Comparison of ENCODE assay signal across 8 mouse cellular contexts in the genomic region with DNA sequence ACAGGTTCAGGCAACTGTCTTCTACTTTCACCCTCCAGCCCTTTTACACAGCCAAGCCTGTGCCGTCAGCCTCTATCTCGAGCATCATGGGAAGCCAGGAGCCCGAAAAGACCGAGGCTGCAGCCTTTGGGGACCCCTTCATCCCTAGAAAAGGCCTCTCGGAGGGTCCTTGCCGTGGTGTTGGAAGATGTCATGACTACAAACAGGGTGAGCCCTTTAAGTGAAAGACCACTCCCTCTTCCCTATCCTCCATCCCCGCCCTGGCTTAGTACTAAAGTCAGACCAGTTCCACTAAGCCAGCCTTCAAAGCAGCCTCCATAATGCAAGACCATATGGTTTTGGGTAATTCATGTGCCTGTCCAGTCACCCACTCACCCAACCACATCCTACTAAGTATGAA. TPM values are rescaled to one million over a fixed set of nuclear protein-coding genes. Genes with fewer than 3 reads are reported as not detected.
DNase-seq lines count a peak whose midpoint lies in the region; ATAC-seq and TF ChIP-seq lines count a peak whose summit lies in the region.

No protein-coding gene starts in this region.

- no peak for TF ChIP-seq POLR2A in CH12.LX (IDR thresholded peaks at IDR 0.05; ENCODE audit: low read depth, low read length)

- TF ChIP-seq CTCF in CH12.LX (conservative IDR thresholded peaks at IDR 0.05 in 1 of 2, IDR thresholded peaks at IDR 0.05 in 1 of 2; ENCODE audit: low read depth in 2 of 2, low read length in 2 of 2): no peak

- peak overlapping the region; percentile 88 for H3K4me3 ChIP-seq in heart, embryonic 11.5 days (ENCODE audit: low read depth, low read length)
- peak overlapping the region; percentile 64 to 82 (median 77) for H3K4me3 ChIP-seq in CH12.LX (replicated peaks in 1 of 3; ENCODE audit: low read depth in 2 of 3, low read length in 2 of 3, poor library complexity in 1 of 3)
- peak overlapping the region; percentile 89 for H3K4me3 ChIP-seq in liver, embryonic 11.5 days (ENCODE audit: low read depth, low read length)

- ATAC-seq in heart, embryonic 11.5 days (replicated peaks; ENCODE audit: insufficient number of reproducible peaks, low FRiP score, low TSS enrichment): no peak
- ATAC-seq in erythroblast, adult 5-6 weeks (replicated peaks; ENCODE audit: low FRiP score, poor library complexity, severe bottlenecking): peak; percentile 6; the same call in 1 of the 2 replicates
- no peak for ATAC-seq in liver, embryonic 11.5 days (replicated peaks; ENCODE audit: low FRiP score)

- H3K36me3 ChIP-seq in heart, embryonic 11.5 days (ENCODE audit: control insufficient read depth, insufficient read depth, low read length): peaks cover 30% of the 10 kb centered on the region; the same call in 1 of the 2 replicates
- H3K36me3 ChIP-seq in CH12.LX (replicated peaks in 1 of 2; ENCODE audit: control insufficient read depth in 1 of 2, insufficient read depth in 1 of 2, low read length in 1 of 2): peaks cover 33 to 59% of the 10 kb centered on the region in 2 experiments
- peaks cover 38% of the 10 kb centered on the region for H3K36me3 ChIP-seq in liver, embryonic 11.5 days (ENCODE audit: control insufficient read depth, insufficient read depth, low read length)

- H3K27ac ChIP-seq in heart, embryonic 11.5 days (ENCODE audit: low read depth, low read length): peak overlapping the region; percentile 97
- H3K27ac ChIP-seq in CH12.LX (ENCODE audit: insufficient read depth, low read depth): peak overlapping the region; percentile 68
- H3K27ac ChIP-seq in liver, embryonic 11.5 days (ENCODE audit: low read depth, low read length): peak overlapping the region; percentile 98

- H3K27me3 ChIP-seq in heart, embryonic 11.5 days (ENCODE audit: control insufficient read depth, insufficient read depth, low read length): no peaks in the 10 kb centered on the region
- no peaks in the 10 kb centered on the region for H3K27me3 ChIP-seq in CH12.LX (replicated peaks)
- H3K27me3 ChIP-seq in liver, embryonic 11.5 days (replicated peaks; ENCODE audit: control insufficient read depth, insufficient read depth, low read length): no peaks in the 10 kb centered on the region

- TF ChIP-seq EP300 in CH12.LX (IDR thresholded peaks at IDR 0.05; ENCODE audit: low read length): no peak

- peaks cover 9% of the 10 kb centered on the region for H3K4me1 ChIP-seq in heart, embryonic 11.5 days (ENCODE audit: control insufficient read depth, insufficient read depth, low read length)
- peaks cover 3 to 29% of the 10 kb centered on the region in 2 experiments; a peak in 2 of 4 replicates for H3K4me1 ChIP-seq in CH12.LX (ENCODE audit: control insufficient read depth in 1 of 2, insufficient read depth in 2 of 2)
- peaks cover 10% of the 10 kb centered on the region for H3K4me1 ChIP-seq in liver, embryonic 11.5 days (replicated peaks; ENCODE audit: control insufficient read depth, insufficient read depth, low read length)

- peaks cover 5% of the 10 kb centered on the region; the same call in 1 of the 2 replicates for H3K79me2 ChIP-seq in CH12.LX (replicated peaks; ENCODE audit: control insufficient read depth, extremely low read depth, insufficient read depth, poor library complexity, severe bottlenecking)

- peak overlapping the region; percentile 91 for H3K4me2 ChIP-seq in heart, embryonic 11.5 days
- H3K4me2 ChIP-seq in CH12.LX (ENCODE audit: insufficient read depth, low read depth, poor library complexity, severe bottlenecking): peak overlapping the region; percentile 78
- H3K4me2 ChIP-seq in liver, embryonic 11.5 days: peak overlapping the region; percentile 76

- in situ Hi-C loops in CH12.LX (cut with MboI; ENCODE audit: low pct_ligation_motif_present, low pct_unique_long_range_greater_than_20kb, low sequenced_read_pairs): no loop called here

- WGBS in heart, embryonic 11.5 days (ENCODE audit: insufficient replicate concordance): 0% methylated on average over 7 of the region's 7 CpGs
- WGBS in liver, embryonic 11.5 days: 3% methylated on average over 7 of the region's 7 CpGs

- no peak for TF ChIP-seq RAD21 in CH12.LX (IDR thresholded peaks at IDR 0.05; ENCODE audit: low read depth, low read length)

- H3K9ac ChIP-seq in heart, embryonic 11.5 days (ENCODE audit: low read depth, low read length): peak overlapping the region; percentile 93
- H3K9ac ChIP-seq in CH12.LX (ENCODE audit: insufficient read depth, low read depth): peak overlapping the region; percentile 94
- peak overlapping the region; percentile 92 for H3K9ac ChIP-seq in liver, embryonic 11.5 days (ENCODE audit: low read depth, low read length)

- DNase-seq in heart, postnatal 14 days: no peak
- DNase-seq in CH12.LX (ENCODE audit: extremely low read depth): no peak
- DNase-seq in liver, embryonic 11.5 days (ENCODE audit: low spot score): no peak
- DNase-seq in yolk sac, embryonic 10.5 days (ENCODE audit: low spot score): peak; percentile 43
- no peak for DNase-seq in spleen, postnatal 4 days (ENCODE audit: low spot score in 2 of 2)
- no peak for DNase-seq in gastrocnemius, postnatal 14 days

- intact Hi-C loops in heart, postnatal 14 days (cut with DNase I): loop anchor here (5.0 to 10.0 kb wide), 2 partner anchors 50 to 677 kb away; a partner anchor contains a TSS
- intact Hi-C loops in gastrocnemius, postnatal 14 days (cut with DNase I; ENCODE audit: low total_unique reads): no loop called here

- dilution Hi-C loops in CH12.LX (cut with MboI; ENCODE audit: extremely low pct_ligation_motif_present, extremely low pct_unique_long_range_greater_than_20kb, low sequenced_read_pairs): no loop called here

- no peaks in the 10 kb centered on the region for H3K9me3 ChIP-seq in heart, embryonic 11.5 days (replicated peaks; ENCODE audit: control insufficient read depth, low read length)
- peaks cover 15% of the 10 kb centered on the region for H3K9me3 ChIP-seq in CH12.LX (replicated peaks; ENCODE audit: low read length)
- no peaks in the 10 kb centered on the region for H3K9me3 ChIP-seq in liver, embryonic 11.5 days (ENCODE audit: control insufficient read depth, low read length)

TF ChIP-seq in CH12.LX, 34 proteins besides CTCF, POLR2A, EP300 and RAD21 (continues in another document):
- no peak for TF ChIP-seq IRF4 (IDR thresholded peaks at IDR 0.05; ENCODE audit: low read depth, low read length)
- no peak for TF ChIP-seq ZKSCAN1 (IDR thresholded peaks at IDR 0.05; ENCODE audit: borderline replicate concordance, low read depth, low read length)

RNA-seq across cellular contexts. Expression of a gene that starts 6.9 kb away (rescaled TPM):
- 9.9 and 11.1 TPM in 2 replicates for polyA plus RNA-seq in heart, embryonic 11.5 days (2014; fragmentation: Nextera tagmentation; extraction: Ambion mirVana)
- total RNA-seq in heart, postnatal 14 days (2021): 10 to 100 TPM; 38.4 to 43.1 TPM
- 14.4 and 15.4 TPM in 2 replicates for total RNA-seq in CH12.LX (2012; rRNA removed)
- total RNA-seq in CH12.LX (2014; rRNA removed): 5.6 and 6.7 TPM in 2 replicates
- polyA plus RNA-seq in CH12.LX (2012; ENCODE audit: insufficient read length, low read depth): 63.9 and 66.7 TPM in 2 replicates
- 154 and 157 TPM in 2 replicates for total RNA-seq in erythroblast, adult 5-6 weeks (2015; ENCODE audit: low replicate concordance)
- total RNA-seq in erythroblast, adult 5-6 weeks (2017; ENCODE audit: low replicate concordance): 61.2 and 79.1 TPM in 2 replicates
- 8.9 and 12.4 TPM in 2 replicates for polyA plus RNA-seq in liver, embryonic 11.5 days (2014; fragmentation: Nextera tagmentation; extraction: Ambion mirVana)
- 10 to 100 TPM; 20.0 to 24.1 TPM for total RNA-seq in gastrocnemius, postnatal 14 days (2021)

RNA-seq across cellular contexts. Expression of a gene that starts 12.6 kb away (rescaled TPM):
- 39.7 and 41.1 TPM in 2 replicates for polyA plus RNA-seq in heart, embryonic 11.5 days (2014; fragmentation: Nextera tagmentation; extraction: Ambion mirVana)
- total RNA-seq in heart, postnatal 14 days (2021): 10 to 100 TPM; 25.9 to 29.4 TPM
- total RNA-seq in CH12.LX (2012; rRNA removed): 10.4 and 11.3 TPM in 2 replicates
- total RNA-seq in CH12.LX (2014; rRNA removed): 6.7 and 7.6 TPM in 2 replicates
- 26.2 and 31.3 TPM in 2 replicates for polyA plus RNA-seq in CH12.LX (2012; ENCODE audit: insufficient read length, low read depth)
- total RNA-seq in erythroblast, adult 5-6 weeks (2015; ENCODE audit: low replicate concordance): 65.2 and 71.7 TPM in 2 replicates
- total RNA-seq in erythroblast, adult 5-6 weeks (2017; ENCODE audit: low replicate concordance): 25.4 and 41.3 TPM in 2 replicates
- polyA plus RNA-seq in liver, embryonic 11.5 days (2014; fragmentation: Nextera tagmentation; extraction: Ambion mirVana): 39.0 and 40.6 TPM in 2 replicates
- 10 to 100 TPM; 17.2 to 19.4 TPM for total RNA-seq in gastrocnemius, postnatal 14 days (2021)

RNA-seq across cellular contexts. Expression of a gene that starts 23.1 kb away (rescaled TPM):
- 5.3 and 5.8 TPM in 2 replicates for polyA plus RNA-seq in heart, embryonic 11.5 days (2014; fragmentation: Nextera tagmentation; extraction: Ambion mirVana)
- 1 to 10 TPM; 1.4 to 1.6 TPM for total RNA-seq in heart, postnatal 14 days (2021)
- total RNA-seq in CH12.LX (2012; rRNA removed) (3.4 and 3.6 TPM in 2 replicates), CH12.LX (2014; rRNA removed) (1.8 and 2.3 TPM in 2 replicates)
- 3.2 and 4.6 TPM in 2 replicates for polyA plus RNA-seq in CH12.LX (2012; ENCODE audit: insufficient read length, low read depth)
- total RNA-seq in erythroblast, adult 5-6 weeks (2015; ENCODE audit: low replicate concordance): not detected in 2 replicates
- total RNA-seq in erythroblast, adult 5-6 weeks (2017; ENCODE audit: low replicate concordance): 0.26 and 2.4 TPM in 2 replicates
- polyA plus RNA-seq in liver, embryonic 11.5 days (2014; fragmentation: Nextera tagmentation; extraction: Ambion mirVana): 4.5 and 5.3 TPM in 2 replicates
- total RNA-seq in gastrocnemius, postnatal 14 days (2021): 1 to 10 TPM; 1.0 to 1.5 TPM

RNA-seq across cellular contexts. Expression of a gene that starts 39.7 kb away (rescaled TPM):
- 36.8 and 46.6 TPM in 2 replicates for polyA plus RNA-seq in heart, embryonic 11.5 days (2014; fragmentation: Nextera tagmentation; extraction: Ambion mirVana)
- 10 to 100 TPM; 63.6 to 69.2 TPM for total RNA-seq in heart, postnatal 14 days (2021)
- total RNA-seq in CH12.LX (2012; rRNA removed) (18.5 and 19.9 TPM in 2 replicates), CH12.LX (2014; rRNA removed) (3.4 and 4.1 TPM in 2 replicates)
- 22.2 and 28.1 TPM in 2 replicates for polyA plus RNA-seq in CH12.LX (2012; ENCODE audit: insufficient read length, low read depth)
- total RNA-seq in erythroblast, adult 5-6 weeks (2015; ENCODE audit: low replicate concordance): 51.9 and 52.5 TPM in 2 replicates
- total RNA-seq in erythroblast, adult 5-6 weeks (2017; ENCODE audit: low replicate concordance): 59.9 and 65.1 TPM in 2 replicates
- polyA plus RNA-seq in liver, embryonic 11.5 days (2014; fragmentation: Nextera tagmentation; extraction: Ambion mirVana): 40.3 and 45.5 TPM in 2 replicates
- total RNA-seq in gastrocnemius, postnatal 14 days (2021): 10 to 100 TPM; 45.4 to 46.3 TPM

RNA-seq across cellular contexts. Expression of a gene that starts 47.3 kb away (rescaled TPM):
- 9.8 and 12.6 TPM in 2 replicates for polyA plus RNA-seq in heart, embryonic 11.5 days (2014; fragmentation: Nextera tagmentation; extraction: Ambion mirVana)
- total RNA-seq in heart, postnatal 14 days (2021): 10 to 100 TPM; 13.5 to 13.9 TPM
- total RNA-seq in CH12.LX (2012; rRNA removed): 12.0 and 12.7 TPM in 2 replicates
- total RNA-seq in CH12.LX (2014; rRNA removed): 2.0 and 5.8 TPM in 2 replicates
- 13.6 and 14.1 TPM in 2 replicates for polyA plus RNA-seq in CH12.LX (2012; ENCODE audit: insufficient read length, low read depth)
- total RNA-seq in erythroblast, adult 5-6 weeks (2015; ENCODE audit: low replicate concordance): 27.9 and 44.5 TPM in 2 replicates
- total RNA-seq in erythroblast, adult 5-6 weeks (2017; ENCODE audit: low replicate concordance): 17.4 and 34.6 TPM in 2 replicates
- 13.0 and 16.1 TPM in 2 replicates for polyA plus RNA-seq in liver, embryonic 11.5 days (2014; fragmentation: Nextera tagmentation; extraction: Ambion mirVana)
- 1 to 10 TPM; 8.4 to 8.5 TPM for total RNA-seq in gastrocnemius, postnatal 14 days (2021)
